Mouse (Mus musculus): ENCODE data around the gene Kl.

- TF ChIP-seq CTCF (IDR thresholded peaks at IDR 0.05; ENCODE audit: insufficient read depth, low read depth, low read length) (no peak), POLR2A (IDR thresholded peaks at IDR 0.05; ENCODE audit: insufficient read depth, low read depth, low read length) (no peak)
Observed at GRCm38 (mm10) chr5:151037871-151038270, 85.5 kb downstream of the Kl start.

Measured in olfactory bulb, adult 2 months (tissue).